Mouse (Mus musculus) fat pad, adult 2 months (tissue): ENCODE measurements around the gene Ank3.

Experiments
- DNase-seq: peaks from one replicate; pipeline ENCODE4 v3.0.0-alpha.2; 2011; ENCODE audit warnings: low read depth, low spot score; ENCODE audit errors: extremely low read depth

Gene Ank3

DNA sequence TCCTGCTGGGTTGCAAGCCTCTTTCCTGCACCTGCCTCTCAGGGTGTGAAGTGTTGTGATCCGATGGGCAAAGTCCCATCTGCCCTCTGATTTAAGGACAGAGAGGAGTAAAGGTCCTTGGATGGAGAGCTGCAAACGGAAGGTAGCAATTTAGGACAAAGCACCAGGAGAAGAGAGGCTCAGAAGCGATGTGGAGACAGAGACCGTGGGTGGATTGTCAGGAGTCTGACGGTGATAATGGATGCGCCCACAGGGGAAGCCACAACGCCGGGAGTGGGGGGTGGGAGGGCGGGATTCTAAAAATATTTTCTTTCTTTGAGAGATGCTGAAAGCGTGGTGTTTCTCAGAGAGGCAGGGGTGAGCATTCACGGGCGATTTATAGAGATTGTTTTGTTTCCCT is 206.6 kb downstream of the Ank3 start:
- DNase-seq = no peak

DNA sequence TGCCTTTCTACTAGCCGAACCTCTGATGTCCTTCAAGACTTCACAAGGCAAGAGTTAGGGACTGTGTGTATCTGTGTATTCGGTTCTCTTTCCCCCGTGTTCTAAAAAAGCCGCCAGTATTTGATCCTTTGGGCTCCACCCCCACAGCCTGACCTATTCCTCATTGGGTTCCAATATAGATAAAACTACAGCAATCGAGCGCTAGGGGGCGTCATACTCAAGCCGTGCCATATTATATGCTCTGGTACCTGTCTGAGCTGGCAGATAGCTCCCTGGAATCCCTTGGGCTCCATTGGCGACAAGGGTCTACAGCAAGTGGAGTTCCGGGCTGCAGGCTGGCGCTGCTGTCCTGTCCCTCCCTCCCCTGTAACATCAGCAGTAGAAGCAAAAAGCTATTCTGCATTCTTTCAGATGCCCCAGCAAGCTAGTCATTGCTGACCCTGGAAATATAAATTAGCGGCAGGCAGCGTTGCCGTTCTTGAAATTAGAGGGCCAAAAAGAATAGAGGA is 209.1 kb downstream of the Ank3 start:
- no peak for DNase-seq

DNA sequence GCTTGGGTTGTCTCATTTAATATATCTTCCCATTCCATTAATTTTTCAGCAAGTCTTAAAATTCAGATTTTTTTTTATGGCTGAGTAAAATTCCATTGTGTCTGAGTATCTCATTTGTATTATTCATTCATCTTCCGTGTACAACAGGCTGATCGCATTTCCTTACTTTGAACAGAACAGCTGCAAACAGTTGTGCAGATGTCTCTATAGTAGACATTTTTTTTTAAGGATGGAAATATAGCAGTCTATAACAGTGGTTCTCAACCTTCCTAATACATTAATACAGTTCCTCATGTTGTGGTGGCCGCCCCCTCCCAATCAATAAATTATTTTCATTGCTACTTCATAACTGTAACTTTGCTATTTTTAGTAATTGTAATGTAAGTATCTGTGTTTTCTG is 212.7 kb downstream of the Ank3 start:
- no peak for DNase-seq

DNA sequence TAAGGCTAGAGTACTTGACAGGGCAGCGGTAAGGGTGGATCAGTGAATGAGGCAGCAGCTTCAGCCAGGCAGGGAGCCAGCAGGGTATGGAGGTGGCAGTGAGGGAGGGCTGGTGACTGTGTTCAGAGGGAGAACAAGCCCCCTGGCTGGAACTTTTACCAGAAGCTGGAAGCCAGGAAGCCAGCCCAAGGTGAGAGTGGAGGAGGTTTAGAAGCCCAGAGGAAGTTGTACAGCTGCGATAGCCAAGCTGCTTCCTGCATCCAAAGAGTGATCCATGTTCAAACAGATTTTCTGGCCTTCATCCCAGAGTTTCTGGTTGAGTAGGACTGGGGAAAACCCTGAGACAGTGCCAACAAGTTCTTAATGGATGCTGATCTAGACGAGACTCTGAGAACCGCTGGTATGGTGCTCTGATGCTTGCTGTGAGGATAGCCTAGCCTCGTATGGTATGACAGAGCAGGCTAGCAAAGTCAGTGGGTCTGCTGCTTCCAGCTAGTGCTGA is 213.3 kb downstream of the Ank3 start:
- DNase-seq = peak; percentile 85

DNA sequence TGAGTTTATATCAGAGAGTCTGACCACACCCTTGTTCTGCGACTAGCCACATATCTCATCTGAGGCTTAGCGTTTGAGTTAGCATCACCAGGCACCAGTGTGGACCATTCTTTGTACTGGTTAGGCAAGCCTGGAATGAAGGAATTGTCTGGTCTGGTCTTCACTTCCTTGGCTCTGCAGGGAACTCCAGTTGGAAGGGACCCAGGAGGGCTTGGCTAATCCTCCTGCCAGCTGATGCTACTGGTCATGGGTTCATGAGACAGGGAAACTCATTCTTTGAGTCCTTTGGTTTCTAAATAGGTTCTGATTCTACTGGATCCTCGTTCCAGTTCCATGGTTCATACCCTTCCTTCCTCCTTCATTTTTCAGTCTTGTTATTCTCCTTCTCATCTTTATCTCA is 218.4 kb downstream of the Ank3 start:
- peak; percentile 21 for DNase-seq

DNA sequence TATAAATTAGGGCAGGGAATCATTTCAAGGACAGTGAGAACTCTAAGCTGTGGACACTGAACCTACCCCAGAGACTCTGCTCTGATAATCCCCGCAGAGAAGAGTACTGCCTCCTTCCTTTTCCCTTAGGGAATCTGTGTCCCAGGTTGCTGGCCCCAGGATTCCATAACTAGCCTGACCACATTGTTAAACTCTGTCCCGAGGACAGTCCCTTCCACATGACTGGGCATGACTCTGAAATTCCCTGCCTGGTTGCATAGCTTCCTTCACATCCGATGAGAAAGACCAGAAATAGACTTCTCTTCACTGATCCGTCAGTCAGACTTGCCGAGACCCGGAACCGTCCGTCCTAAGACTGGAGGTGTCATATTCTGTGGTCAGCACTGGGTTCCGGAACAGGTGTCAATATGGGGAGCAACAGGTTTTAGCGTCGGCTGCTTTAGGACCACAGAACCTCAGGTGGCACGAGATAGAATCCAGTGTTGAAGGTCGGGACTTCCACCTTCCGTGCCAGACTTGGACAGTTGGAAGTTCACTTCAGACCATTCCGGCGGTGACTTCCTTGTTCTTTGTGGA is 219.1 kb downstream of the Ank3 start:
- peak; percentile 40 for DNase-seq

DNA sequence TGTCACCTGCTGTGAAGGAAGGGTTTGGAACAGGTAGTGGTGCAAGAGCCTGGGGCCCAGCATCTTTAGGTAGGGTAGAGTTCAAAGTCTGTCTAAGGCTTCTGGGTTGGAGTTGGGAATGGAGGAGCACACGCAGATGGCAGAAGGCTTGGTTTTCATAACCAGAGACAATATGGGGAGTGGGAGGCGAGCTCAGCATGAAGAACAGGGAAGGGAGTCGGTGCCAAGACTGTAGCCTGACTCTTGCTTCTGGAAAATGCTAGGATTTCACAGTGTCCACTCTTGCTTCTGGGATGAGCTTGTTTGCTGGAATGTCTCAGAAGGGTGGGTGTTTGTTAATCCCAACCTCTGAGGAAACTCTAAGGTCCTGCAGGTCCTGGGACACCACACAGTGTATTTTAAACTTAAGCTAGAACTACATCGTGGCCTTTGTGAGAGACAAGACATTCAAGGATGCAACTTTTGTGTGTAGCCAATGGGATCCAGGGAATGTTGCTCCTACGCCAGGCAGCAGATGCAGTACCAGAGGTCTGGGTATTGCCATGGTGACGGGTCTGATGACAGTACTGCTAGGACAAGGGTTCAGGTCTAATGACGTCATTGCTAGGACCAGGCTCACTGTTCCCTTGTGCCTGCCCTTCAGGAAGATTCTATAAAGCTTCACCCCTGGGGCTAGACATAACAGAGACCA is 222.3 kb downstream of the Ank3 start:
- no peak for DNase-seq

DNA sequence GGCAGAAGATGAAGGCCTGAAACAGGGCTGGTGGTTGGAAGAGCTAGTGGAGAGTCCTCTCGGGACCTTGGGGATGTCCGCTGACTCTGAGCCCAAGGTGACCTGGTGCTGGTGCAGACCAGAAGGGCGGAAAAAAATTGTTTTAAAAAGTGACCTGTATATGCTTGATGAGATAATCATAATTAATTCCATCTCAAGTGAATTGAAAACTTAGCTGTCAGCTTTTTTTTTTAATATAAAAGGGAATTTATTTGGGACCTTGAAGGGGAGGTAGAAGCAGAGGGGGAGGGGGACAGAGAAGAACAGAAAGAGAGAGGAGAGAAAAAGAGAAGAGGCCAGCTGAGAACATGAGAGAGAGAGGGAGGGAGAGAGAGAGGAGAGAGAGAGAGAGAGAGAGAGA is 229.2 kb downstream of the Ank3 start:
- no peak for DNase-seq

DNA sequence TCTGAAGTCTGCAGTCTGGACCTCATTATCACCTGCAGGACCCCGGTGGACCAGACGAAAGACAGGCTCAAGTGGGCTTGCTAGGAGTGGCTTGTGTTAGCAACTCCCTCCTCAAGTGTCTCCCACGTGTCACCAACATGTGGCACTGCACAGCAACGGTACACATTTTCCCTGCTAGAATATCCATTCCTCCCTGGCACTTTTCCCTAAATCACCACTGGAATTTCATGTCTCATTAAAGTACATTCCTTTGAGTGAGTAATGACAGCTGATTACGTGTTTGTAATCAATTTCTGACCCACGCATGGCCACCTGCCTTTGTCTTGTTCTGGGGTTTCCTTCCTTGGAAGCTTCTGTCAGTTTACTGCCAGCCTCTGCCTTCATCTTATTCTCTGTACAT is 230.2 kb downstream of the Ank3 start:
- no peak for DNase-seq

DNA sequence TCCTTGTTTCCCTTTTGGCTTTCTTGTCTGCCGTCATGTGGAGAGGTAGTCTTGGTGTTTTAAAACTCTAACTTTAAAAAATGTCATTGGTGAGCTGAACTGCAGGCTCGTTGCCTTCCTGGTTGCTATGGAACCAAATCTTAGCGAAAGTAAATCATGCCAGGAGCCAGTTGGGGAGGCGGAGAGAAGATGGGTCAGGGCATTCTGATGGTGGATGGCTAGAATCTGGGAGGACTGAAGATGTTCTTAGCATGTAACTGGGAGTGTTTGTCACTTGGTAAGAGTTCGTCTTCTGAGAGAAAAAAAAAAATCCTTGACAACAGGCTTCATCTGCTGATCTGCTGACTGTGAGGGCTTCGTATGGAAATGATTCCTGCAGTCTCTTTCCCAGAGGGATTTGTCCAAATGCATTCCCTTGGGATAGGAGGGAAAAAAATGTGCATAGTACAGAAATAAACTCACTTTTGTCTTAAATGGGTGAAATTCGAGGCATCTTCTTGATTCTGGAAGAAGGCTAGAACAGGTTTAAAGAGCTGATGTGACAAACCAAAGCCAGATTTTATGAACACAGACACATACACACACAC is 232.3 kb downstream of the Ank3 start:
- DNase-seq = no peak

DNA sequence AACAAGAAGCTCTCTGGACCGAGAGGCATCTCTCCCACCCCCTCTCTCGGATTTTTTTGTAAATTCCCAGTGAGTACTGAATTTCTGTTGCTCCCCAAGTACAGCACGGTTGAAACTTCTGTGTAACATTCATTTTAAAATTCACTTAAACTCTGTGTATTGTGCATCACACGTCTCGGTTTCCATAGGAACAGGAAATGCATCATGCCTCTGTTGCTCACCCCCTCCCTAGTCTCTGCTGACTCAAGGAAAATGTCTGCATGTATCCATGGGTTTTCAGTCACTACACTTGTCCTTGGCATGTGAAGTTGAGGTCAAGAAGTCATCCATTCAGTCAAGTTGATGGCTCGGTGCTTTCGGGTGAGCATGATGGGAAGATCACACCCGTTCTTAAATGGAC is 234.3 kb downstream of the Ank3 start:
- DNase-seq = no peak

DNA sequence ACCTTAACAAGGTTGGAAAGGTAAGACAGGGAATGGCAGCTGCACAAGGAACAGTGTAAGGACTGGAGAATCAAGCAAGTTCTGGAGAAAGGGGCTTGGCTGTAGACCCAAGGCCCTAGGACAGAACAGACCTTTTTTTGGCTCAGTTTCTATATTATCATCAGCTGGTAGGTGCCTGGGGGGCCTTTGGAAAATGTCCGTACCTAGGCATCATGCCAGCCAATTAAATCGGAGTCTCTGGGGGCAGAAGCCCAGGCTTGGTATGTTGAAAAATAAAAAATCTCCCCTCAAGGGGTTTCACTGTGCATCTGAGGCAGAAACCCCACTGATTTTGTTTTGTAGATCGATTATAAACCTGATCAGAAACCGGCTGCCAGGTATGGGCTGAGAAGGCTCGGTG is 236.3 kb downstream of the Ank3 start:
- DNase-seq = no peak

DNA sequence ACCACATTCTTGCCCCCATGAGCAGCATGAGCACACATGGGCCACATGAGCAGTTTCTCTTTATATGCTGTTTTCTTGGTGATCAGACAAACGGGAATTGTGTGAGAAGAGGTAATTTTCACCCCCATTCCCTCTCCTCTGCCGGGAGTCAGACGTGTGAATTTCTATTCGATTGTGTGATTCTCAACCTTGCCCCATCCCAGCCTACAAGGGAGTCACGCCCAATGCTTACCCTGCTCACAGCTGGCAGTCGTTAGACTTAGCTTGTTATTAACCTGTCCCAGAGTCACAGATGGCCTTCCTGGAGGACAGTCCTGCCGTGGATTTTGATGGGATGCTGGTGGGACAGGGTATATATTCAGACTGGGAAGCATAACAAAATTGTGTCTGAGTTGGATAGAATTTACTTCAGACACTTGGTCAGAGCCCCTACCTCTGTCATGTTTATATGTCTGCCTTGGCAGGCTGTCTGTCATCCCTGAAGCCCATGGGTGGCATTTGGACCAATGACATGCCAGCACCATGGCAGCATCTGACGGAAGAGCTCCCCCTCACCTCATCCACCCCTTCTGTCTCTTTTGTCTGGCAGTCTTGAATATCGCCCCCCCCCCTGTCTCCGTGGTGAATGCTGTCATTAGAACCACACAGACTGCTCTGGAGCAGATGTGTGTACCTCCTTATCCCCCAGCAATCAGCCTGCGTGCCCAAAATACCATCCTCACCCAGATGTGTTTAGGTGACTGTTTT is 237.5 kb downstream of the Ank3 start:
- no peak for DNase-seq

DNA sequence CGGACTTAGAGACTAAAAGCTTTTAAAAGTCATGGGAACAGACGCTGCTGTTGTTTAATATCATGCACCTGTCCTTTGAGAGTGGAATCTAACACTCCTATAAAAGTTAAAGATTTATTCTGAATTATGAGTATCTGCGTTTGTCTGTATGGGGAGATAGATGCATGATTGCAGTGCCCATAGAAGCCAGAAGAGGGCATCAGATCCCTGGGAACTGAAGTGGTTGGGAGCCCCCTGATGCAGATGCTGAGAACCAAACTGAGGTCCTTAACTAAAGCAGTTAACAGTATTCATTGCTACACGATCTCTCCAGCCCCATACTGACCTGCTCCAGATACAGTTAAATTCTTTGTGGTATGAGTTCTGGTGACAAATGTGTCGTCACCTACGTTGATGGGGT is 240.6 kb downstream of the Ank3 start:
- DNase-seq = no peak

DNA sequence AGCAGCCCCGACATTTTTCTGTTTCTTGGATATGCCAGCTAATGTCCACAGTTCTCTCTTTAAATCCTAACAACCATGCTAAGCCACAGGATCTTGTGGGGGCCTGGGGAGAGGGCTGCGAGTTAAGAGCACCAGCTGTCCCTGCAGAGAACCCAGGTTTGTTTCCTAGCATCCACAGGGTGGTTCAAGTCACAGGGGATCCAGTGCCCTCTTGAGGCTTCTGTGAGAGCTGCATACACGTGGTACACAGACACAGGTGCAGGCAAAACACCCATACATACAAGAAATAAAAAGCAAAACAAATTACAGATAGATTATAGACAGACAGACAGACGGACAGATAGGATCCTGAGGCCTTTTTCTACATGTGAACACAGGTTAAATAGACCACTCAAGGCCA is 242.0 kb downstream of the Ank3 start:
- DNase-seq = no peak

DNA sequence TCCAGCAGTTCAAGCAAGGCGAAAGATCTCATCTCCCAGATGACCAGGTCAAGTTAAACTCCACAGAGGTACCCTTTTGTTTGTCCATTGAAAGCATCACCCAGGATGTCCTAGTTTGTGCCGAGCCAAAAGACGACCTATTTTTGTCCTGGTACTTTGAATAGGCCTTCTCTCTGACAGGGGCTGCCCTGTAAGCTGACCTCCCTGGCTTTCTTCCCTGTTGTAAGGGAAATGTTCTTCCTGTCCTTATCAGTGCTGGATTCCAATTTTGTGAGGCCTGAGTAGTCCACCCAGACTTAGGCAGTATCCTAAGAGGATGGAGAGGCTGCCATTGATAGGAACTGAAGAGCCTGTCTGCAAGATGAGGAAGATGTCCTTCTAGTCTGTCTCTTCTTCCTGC is 244.9 kb downstream of the Ank3 start:
- no peak for DNase-seq

DNA sequence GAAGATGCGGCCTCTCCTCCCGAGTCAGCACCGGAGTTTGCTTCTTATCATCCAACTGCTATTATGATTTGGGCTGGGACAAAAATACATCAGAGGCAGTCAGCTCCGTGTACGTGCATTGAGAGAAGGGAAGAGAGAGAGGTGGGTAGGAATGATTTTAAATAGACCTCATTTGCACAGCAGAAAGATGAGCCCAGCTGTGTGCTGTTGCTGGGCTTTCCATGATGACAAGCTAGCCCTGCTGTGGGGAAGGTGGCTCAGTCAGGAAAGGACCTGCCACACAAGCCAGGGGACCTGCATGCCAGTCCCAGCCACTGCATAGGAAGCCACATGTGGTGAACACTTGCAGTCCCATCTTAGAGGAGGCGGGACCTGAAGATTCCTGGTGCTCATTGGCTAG is 245.4 kb downstream of the Ank3 start:
- no peak for DNase-seq

DNA sequence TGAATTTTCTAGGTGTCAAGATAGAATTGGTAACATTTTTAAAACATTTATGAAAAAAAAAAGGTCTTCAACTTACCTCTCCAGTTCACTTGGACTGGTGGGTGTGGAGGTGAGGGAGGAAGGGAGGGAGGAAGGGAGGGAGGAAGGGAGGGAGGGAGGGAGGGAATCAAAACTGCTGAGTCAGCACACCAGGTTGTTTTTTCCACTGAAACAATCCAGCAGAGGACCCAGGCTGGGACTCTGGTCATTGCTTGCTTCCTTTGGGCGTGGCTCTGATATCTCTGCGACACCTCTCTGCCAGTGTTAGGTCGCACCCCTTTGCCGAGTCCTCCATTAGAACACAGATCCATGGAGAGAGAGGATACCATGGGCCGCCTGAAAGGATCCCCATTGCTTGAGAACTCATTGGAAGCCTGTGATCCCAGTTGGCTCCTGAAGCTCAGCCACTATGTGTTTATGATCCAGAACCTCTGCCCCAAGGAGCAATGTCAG is 246.8 kb downstream of the Ank3 start:
- no peak for DNase-seq

DNA sequence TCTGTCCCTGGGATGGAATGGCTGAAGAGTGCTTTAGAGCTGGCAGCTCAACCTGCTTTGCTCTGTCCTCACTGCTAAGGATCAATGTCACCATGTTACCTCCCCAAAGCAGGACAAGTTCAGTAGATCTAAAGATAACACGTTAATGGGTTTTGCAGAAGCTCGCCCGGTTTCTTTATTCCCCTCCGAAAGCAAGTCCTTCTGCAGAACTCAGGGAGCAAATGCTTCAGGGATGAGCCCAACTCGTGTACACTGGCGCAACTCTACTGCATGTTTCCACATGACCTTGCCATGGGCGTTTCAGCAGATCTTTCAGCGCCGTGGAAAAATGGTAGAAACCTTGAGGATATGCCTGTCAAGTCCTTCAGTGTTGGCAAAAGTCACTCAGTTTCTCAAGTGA is 247.4 kb downstream of the Ank3 start:
- DNase-seq = peak; percentile 80

DNA sequence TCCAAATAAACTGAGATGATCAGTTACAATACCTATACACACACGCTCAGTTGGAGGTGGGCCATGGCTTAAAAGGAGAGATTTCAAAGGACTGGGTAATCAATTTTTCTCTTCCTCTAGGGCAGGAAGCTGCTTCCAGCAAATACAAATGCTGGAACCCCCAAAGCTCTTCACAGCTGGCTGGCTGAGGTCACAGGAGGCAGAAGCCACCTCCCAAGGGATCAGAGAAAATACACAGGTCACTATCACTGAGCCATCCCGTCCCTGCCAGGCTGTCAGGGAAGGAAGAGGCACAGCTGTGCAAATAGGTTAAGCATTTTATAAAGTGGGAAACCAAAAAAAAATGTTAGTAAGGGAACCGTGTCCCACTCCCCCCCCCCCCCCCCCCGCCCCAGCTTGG is 251.5 kb downstream of the Ank3 start:
- no peak for DNase-seq

DNA sequence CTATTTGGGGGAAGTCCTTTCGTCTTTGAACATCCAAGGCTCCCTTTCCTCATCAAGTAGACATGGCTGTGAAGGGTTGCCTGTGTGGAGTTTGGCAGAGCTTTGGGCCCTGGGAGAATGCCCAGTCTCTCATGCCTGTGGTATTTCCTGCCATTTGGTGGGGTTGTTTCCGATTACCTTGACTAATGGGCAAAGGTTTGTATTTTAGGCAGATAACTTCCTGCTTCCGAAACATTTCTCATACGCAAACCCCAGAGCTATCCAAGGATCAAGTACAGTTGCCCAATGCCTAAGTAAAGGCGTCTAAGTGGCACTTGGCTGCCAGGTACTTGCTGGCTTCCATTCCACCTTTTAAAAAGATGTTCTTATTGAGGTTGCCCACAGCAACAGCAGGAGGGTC is 254.1 kb downstream of the Ank3 start:
- peak; percentile 57 for DNase-seq
